Mouse (Mus musculus) adrenal gland, adult 8-10 months (tissue): ENCODE results near the gene Zdhhc22. TPM values are rescaled to one million over a fixed set of nuclear protein-coding genes. Genes with fewer than 3 reads are reported as not detected.

ENCODE experiments used
- DNase-seq: peaks from one replicate; pipeline ENCODE4 v3.0.0; 2022
- total RNA-seq, 4 experiments: library from RNA; stranded (reverse); gene quantifications; 2 replicates each; pipeline ENCODE4 v1.2.4; 2022

Zdhhc22 gene
- total RNA-seq, 4 experiments from 2014 or later = 1.8 to 4.7 (median 3.0) TPM

DNA sequence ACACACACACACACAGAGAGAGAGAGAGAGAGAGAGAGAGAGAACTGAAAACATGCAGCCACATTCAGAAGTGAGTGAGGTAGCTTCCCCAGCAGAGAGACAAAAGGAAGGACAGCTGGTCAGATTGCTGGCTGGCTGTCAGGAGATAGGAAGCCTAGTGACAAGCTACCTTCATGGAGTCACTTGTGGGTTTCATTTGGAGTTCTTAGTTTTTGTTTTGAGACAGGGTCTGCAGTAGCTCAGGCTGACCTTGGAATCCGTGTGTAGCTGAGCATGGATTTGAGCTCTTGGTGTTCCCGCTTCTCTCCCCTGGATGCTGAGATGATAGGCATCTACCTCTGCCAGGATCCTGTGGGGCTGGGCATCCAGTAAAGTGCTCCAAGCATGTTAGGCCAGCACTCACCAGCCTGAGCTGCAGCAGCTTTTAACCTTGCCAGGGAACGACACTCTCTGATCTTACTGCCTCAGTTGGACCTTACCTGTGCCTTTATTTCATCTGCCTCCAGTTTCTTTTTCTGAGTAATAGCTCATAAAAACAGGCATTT is 29.4 kb downstream of the Zdhhc22 start:
- no peak for DNase-seq

GRCm38 (mm10) chr12:86960138-86960537 is 30.1 kb downstream of the Zdhhc22 start:
- DNase-seq = no peak

GRCm38 (mm10) chr12:86959661-86960060 is 30.6 kb downstream of the Zdhhc22 start:
- no peak for DNase-seq

- no peak for DNase-seq
These were observed 31.7 kb downstream of the Zdhhc22 start for GRCm38 (mm10) chr12:86958558-86958957.

DNA sequence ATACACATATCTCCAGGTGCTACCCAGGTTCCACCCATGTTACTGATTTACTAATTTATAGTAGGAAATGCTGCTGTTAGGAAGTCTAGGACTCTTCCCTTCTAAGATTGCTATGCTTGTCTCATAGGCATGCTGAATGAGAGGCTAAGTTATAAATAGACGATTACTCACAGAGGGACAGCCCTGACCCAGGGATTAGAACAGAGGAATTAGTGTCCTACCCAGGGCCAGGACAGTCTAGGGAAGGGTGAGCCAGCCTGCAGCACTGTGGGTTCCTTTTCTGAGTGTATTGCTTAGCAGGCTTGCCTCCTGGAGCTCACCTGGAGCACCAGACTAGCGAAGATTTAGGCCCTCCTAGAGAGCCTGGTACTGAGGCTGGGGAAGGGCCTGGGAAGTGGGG is 34.3 kb downstream of the Zdhhc22 start:
- DNase-seq = no peak

GRCm38 (mm10) chr12:86952331-86952850 is 37.8 kb downstream of the Zdhhc22 start:
- no peak for DNase-seq

- no peak for DNase-seq
These were observed 39.3 kb downstream of the Zdhhc22 start for GRCm38 (mm10) chr12:86950961-86951360.

DNA sequence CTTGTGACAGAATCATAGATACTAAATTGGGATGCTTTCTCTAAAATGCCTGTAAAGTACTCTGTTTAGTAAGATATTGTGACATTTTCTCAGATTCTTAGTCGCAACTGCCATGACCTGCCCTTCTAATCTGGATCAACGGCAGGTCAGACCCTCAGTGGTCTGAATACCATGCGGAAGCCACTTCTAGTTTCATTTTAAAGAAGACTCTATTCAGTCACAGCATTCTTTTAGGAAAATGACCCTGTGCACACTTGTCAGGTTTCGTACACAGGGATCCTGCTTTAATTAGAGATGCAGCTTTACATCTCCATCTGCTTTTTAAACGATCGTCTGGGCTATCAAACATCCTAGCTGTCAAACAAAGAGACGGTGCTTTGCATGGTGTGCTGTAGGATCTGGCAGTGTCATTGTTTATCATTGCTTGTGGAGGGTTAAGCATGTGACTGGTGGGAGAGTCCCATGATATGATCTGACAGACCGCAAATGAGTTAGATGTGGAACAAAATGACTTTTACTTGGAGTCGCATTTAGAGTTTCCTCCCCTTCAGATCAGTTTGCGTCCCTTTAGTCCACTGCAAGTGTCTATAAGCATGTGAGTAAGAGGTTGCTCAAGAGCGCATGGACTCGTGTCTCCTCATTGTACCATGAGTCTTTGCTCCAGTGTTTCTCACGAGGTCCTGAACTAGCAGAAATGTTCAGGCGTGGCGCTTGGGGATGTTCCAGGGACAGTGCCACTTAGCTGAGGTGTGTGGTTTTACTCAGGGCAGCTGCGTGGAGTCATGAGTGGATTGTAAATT is 39.9 kb downstream of the Zdhhc22 start:
- DNase-seq = no peak

DNA sequence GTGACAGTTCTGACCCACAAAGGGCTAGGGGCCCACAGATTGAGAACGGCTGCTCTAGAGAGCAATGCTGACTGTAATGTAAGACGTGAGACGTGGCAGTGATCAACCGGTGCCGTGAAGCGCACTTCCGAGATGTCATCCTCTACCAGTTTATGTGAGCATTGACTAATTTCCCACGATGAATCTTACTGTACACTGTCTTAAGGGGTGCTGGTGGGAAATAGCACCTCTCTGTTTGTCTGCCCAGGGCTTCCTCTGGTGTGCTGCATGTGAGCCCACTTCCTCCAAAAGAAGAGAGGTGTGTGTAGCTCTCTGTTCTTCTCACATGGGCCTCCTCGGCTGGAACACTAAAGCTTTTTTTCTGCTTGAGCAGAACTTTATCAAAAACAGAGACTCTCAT is 40.7 kb downstream of the Zdhhc22 start:
- DNase-seq = no peak

DNA sequence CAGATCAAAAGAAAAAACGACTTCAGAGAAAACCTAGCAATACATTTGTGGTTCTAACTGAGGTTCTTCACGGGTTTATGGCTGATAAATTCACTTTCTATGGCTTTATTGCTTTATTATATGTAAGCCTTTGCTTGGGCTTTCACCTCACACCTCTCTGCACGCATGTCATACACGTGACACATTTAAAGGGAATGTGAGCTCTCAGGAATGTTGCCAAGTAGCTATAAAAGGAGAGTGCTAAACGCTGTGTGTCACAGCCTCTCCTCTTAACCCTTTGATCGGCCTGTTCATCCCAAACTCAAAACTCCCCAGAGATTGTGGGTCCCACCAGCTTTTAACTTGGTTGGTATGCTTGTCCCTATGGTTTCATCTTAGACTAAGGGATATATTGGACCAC is 41.6 kb downstream of the Zdhhc22 start:
- no peak for DNase-seq

- DNase-seq = peak; percentile 58
These were observed 42.4 kb downstream of the Zdhhc22 start for GRCm38 (mm10) chr12:86947681-86948401.

DNA sequence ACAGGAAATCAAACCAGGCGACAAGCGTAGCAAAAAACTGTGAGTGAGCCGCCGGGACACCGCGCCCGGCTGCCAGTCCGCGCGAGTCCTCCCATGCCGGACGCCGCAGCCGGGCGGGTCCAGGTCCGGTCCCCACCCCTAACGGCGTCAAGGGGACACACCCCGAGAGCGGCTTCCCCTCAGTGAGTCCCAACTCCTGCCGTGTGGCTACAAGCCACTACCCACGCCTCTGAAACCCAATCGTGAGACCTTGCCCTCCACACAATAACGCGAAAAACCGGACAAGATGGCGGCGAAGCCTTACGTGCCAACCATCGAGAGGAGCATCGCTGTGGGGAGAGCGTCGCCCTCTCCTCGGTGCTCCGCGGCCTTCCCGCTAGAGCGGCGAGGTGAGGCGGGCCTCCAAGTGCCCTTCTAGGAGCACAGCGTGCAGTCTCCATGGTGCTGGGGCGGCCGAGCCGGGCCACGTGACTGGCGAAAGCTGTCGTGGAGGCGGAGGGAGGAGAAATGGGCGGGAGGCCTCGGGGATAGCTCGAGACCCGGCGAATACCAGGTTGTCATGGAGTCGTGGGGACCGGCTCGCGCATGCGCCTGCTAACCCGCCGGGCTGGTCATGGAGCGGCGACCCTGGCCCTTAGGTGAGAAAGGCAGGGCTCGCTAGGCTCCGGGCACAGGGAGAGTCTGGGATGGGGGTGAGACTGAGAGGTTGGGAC is 43.2 kb downstream of the Zdhhc22 start, which contains the start of gene Cipc:
Cipc (plus strand) TSS at position 182 of the 713 bp plus-strand sequence.
- DNase-seq = peak; percentile 99

GRCm38 (mm10) chr12:86946301-86946781 is 43.9 kb downstream of the Zdhhc22 start:
- no peak for DNase-seq

DNA sequence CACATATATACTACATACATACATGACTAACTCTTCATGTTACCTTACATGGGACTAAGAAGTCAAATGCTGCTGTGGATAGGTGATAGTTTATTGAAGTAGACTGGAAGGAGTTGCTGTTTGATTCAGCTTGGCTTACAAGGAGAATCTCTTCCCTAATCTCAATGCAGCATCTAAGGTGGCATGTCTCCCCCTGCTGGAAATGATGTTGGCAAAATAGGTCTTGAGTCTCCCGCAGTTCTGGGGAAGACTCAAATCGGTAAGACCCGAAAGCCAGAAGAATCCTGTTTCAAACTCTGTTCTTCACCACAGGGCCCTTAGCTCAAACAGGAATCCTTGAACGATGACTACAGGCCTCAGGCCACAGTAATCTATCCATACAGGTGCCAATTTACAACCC is 45.1 kb downstream of the Zdhhc22 start:
- DNase-seq = peak; percentile 55

GRCm38 (mm10) chr12:86943421-86943820 is 46.8 kb downstream of the Zdhhc22 start:
- DNase-seq = no peak

DNA sequence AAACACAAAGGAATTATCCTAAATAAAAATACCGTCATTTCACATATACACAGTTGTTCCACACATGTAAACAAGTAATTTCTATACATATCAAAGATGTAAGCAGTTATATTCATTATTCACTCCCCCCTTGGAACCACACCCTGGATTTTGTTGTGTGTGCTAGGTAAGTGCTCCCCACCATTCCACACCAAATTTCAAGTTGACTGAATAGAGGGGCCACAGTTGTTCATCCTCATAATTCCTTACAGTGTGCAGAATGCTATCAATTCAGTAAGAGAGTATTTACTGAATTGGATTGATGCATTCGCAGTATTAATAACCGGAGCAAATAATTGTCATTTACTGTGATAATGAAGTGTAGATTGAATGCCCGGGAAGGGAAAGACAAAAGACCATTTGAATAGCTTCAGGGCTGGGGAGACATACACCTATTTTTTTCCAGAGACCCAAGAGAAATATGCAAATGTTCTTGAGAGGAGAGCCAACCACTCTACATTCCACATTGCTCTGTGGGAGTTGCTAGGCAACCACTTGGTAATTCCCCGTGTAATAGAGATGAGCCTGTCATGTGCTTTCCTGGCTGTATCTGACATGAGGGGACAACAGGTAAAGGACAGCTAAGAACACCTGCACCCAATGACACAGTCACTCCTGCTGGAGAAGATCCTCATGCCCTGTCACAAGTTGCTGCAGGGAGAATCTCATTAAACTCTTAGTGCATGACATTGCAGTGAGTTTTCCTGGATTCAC is 48.3 kb downstream of the Zdhhc22 start:
- no peak for DNase-seq

- DNase-seq = no peak
These were observed 49.1 kb downstream of the Zdhhc22 start for GRCm38 (mm10) chr12:86941173-86941572.

DNA sequence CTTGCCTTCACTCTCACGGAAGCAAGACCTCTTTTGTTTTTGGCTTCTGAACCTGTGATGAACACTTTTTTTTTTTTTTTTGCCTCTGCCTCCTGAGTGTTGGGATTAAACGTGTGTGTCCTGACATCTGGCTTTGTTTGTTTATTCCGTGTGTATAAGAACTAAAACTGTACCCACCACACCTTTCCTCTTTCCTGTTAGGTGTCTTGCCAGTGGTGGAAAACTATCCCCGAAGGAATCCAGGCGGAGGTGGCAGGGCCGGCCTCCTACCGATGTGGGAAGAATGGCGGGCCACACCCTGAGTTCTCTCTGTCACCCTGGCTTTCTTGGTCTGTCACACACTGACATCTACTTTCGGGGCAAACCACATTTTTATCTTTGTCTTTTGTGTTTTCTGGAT is 51.7 kb downstream of the Zdhhc22 start:
- DNase-seq = no peak

- DNase-seq = no peak
These were observed 53.5 kb downstream of the Zdhhc22 start for GRCm38 (mm10) chr12:86936587-86937343.

- no peak for DNase-seq
These were observed 54.4 kb downstream of the Zdhhc22 start for GRCm38 (mm10) chr12:86935692-86936282.
